Mouse (Mus musculus): ENCODE results near the gene March10.

DNA sequence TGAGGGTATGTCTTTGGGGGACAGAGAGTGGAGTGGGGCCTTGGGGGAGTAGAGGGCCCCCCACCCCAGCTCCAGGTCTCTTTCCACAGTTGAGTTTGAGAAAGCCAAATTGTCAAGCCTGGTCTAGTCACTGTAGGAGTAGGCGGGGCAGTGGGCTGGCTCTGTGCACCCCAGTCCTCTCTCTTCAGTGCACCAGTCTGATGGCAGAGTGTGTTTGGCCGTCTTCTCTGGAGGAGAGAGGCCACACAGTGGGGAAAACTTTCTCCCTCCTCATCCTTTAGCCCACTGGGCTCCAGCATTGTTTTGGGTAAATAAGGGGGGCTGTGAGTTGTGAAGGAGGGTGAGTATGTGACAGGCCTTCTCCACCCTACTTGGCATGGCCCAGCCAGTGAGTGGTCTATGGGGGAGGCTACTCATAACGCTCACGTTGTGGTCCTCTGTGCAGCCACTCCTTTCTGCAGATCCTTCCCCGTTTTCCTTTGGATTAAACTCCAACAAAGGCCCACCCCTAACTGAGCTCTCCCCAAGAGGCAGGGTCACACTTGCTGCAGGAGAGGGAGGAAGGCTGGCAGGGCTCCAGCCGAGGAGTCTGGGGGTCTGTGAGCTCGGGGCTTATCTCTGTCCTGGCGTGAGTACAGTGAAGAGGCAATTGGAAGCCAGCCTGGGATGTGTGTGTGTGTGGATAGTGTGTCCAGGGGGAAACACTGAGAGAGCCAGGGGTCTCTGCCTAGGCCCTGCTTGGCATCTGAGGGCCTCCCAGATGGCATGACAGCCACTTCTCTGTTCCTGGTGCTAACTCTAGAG is 122.5 kb downstream of the March10 start:
- TF ChIP-seq TCF12 (IDR thresholded peaks at IDR 0.05; ENCODE audit: insufficient read depth, poor library complexity, severe bottlenecking) (no peak), MYOG (IDR thresholded peaks at IDR 0.05; ENCODE audit: control insufficient read depth in 1 of 3, insufficient read depth in 1 of 3, insufficient read length in 2 of 3, low read depth in 2 of 3) (no peak), POLR2A (IDR thresholded peaks at IDR 0.05; ENCODE audit: insufficient read length, low read depth) (no peak), USF1 (IDR thresholded peaks at IDR 0.05; ENCODE audit: low read depth) (no peak), REST (IDR thresholded peaks at IDR 0.05; ENCODE audit: insufficient read depth, insufficient read length) (no peak), SRF (IDR thresholded peaks at IDR 0.05; ENCODE audit: control insufficient read depth, insufficient read length, low read depth) (no peak), MAX (IDR thresholded peaks at IDR 0.05; ENCODE audit: low read depth) (no peak), POLR2AphosphoS2 (IDR thresholded peaks at IDR 0.05; ENCODE audit: insufficient read length, low read depth) (no peak), MYOD1 (IDR thresholded peaks at IDR 0.05; ENCODE audit: control insufficient read depth in 1 of 3, insufficient read length in 2 of 3, low read depth in 2 of 3) (no peak)
